Mouse (Mus musculus) kidney, adult 18-20 months (tissue): ENCODE measurements around the gene Gm34653.
"Not testable (repeated sequence)": the region's sequence is repeated elsewhere in the genome, so short reads cannot be mapped to it uniquely, and the experiment has no call there.

Source experiments
- DNase-seq: peaks from one replicate; pipeline ENCODE4 v3.0.0; 2021

Gene Gm34653

GRCm38 (mm10) chr2:34825827-34826459 lies 6.9 kb upstream of the Gm34653 start, which contains the start of gene Fbxw2:
Gene Fbxw2, minus strand, starts transcription at chr2:34826311.
- peak; percentile 92 for DNase-seq

GRCm38 (mm10) chr2:34826460-34827231 lies 6.2 kb upstream of the Gm34653 start:
- DNase-seq: no peak

DNA sequence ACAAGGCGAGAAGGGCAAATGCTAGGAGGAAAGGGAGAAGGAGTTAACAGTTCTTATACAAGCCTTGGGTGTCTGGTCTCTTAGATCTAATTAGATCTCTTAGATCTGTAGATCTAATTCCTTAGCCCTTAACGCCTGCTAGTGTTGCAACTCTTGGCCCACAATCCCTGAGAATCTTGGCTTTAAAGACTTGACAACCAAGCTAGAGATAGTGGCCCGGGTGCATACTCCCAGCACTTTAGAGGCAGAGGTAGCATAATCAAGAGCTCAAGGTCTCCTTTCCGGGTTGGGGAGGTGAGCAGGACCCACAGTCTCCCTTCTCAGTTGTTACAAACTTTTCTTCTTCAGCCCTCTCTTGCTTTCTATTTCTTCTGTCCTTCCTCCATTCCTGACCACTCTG lies 5.2 kb upstream of the Gm34653 start:
- DNase-seq: no peak

DNA sequence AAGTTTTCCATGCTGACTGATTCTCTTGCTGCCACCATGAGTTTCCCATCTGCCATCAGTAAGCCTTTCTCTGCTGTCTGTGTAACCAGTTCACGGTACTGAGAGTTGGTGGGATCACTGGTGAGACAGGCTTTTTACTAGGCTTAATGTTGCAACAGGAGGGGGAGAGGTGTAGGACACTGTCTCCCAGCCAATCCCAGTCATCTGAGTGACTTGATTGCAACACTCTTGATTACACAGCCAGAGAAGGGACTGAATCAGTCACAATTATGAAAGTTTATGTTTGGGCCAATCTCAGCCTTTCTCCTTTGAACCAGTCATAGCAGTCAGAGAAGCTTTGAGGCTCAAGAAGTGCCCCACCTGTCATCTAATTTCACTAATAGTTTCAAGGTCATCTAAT lies 4.8 kb upstream of the Gm34653 start:
- DNase-seq: no peak

DNA sequence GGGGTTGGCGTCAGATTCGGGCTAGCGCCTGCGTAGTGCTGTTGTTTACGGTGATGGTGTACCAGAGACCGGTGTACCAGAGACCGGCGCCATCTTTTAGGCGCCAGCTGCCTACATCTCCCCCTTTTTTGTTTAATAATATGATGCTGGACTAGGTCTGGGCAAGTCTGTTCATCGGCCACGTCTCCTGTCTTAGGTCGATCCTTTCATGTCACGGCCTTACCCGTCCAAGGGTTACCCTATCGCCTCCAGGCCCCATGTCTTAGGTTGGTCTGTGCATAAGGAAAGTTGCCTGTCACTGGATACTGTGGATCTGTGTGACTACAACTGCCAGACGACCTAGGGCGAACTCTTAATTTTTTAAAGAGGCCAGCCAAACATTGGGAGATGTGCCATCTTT lies 2.7 kb upstream of the Gm34653 start:
- not testable (repeated sequence) for DNase-seq

DNA sequence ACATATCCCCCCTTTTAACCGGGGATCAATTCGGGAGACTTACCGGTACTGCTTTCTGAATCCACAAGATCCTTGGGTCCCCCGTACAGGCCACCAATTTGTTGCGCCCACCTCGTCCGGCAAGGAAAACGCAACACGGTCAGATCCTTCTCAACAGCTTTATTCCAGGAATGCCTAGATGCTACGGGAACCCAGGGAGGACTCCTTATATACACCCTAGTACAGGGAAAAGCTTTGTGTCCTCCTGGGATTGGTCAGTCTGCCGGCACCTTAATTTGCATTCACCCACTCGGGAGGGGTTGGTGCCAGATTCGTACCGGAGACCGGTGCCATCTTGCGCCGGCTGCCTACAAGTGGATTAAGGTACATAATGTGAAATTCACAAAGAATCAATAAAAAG lies 817 bp downstream of the Gm34653 start:
- no peak for DNase-seq

GRCm38 (mm10) chr2:34835669-34836068 lies 2.9 kb downstream of the Gm34653 start:
- no peak for DNase-seq

- DNase-seq: not testable (repeated sequence)
Measured at GRCm38 (mm10) chr2:34840143-34840542, 7.3 kb downstream of the Gm34653 start.

- no peak for DNase-seq
Measured at GRCm38 (mm10) chr2:34841706-34842105, 8.9 kb downstream of the Gm34653 start.

DNA sequence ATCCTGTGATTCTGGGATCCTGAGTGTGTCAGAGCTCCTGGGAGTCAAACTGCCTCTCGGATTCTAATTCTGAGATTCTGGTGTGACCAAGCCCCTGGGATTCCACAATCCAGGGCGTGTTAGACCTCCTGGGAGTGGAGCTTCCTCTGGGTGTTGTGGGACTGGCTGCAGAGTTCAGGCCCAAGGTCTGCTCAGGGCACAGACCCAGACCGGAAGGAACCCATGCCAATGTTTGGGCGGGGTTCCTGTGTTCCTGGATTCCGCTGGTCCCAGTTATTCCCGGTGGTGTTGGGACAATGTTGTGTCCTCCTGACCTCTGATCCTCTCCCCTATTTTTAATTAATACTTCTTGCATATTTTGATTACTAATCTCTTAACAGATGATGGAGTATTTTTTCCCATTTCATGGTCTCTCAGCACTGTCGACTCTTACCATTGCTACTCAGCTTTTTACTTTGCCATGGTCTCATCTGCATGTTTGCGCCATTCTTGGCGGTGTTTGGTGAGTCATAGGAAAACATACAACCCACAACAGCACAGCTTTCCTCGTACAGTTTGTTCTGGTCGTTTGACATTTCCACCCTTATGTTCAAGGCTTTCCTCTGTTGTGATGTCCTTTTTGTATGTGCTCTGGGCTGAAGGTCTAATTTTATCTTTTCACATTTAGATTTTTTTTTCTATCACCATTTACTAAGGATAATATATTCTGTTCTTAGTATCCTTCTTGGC lies 10.6 kb downstream of the Gm34653 start:
- peak; percentile 74 for DNase-seq

DNA sequence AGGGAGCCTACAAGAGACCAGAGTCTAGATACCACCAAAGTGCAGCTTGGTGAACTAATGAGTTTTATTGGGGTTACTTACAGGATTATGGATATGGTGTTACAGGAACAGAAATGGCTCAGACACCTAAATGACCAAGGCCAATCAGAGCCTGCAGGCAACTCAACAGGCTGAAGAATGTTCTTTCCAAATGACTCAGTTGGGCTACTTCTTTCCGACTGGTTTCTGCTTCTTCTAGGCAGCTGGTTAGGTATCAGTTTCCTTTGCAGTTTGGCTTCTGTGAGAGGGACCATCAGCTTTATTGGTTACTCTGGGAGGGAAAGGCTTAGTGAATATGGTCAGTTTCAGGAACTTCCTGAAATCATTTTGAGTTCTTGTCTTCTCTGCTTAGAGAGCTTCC lies 14.9 kb downstream of the Gm34653 start:
- no peak for DNase-seq

GRCm38 (mm10) chr2:34855265-34855664 lies 22.5 kb downstream of the Gm34653 start:
- DNase-seq: no peak

DNA sequence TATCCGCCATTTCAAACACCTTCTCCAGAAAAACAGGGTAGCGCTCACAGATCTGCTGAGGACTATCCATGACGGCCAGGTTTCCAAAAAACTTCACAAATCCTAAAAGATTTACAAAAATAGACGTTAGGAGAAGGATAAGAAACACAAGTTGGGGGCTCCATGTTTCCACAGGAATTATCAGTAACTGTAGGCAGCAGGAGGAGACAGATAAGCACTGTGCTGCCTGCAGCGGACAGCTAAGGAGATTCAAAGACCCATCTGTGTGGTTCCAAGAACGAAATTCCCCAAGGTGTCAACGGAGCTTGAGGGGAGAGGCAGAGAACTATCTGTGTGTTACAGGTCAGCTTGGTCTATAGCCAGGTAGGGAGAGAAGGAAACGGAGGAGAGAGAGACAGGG lies 24.9 kb downstream of the Gm34653 start:
- DNase-seq: no peak

DNA sequence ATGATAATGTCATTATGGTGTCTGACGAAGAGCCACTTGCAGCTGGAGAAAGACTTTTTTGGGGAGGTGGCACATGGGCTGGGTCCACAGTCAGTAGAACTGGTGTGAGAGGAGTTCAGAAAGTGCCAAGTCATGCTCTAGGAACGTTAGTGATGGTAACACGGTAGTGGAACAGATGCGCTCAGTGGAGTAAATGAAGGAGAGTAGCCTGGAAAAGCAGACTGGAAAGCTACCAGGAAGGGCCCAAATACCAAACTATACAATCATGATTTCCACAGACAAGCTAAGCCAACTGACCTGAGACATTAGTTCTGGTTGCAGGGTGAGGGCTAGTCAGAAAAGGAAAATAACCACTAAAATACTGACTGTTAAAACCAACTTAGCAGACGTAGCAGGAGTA lies 36.9 kb downstream of the Gm34653 start:
- DNase-seq: no peak

DNA sequence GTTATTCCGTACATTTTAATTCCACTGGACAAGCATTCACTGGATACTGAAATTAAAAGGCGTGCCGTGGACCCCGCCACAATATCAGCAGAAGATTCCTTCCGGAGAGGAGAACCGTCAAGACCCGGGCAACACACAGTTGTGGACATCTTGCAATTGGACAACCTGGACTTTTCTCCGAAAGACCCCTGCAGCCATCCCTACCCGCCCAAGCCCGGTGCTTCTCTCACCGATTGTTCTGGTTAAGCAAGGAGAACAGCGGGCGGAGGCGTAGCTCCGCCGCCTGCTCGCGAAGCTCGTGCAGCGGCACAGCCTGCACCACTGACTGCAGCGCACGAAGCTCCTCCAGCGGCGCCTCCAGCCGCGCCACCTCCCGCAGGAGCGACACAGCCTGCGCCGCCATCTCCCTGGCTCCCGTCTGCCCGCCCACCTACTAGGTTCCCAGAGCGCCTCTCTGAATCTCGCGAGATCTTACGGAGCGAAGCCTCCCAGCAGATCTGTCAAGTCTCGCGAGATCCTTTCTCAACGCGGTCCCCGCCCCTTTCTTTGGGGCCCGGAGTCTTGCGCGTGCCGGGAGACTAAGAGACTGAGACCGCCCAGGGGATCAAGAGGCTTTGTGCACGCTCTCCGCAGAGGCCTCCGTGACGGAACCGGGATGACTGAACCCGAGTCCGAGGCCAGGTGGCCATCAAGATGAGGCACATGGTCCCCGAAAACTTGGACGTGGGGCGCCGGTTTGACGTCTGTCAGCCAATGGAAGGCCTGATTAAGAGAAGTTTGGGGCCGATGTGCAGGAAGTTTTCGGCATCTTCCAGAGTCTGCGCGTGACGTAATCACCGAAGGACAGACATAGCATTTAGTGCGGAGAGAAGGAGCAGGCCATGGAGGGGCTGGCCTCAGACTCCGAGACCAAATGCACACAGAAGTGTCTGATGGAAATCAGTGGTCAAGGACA lies 38.0 kb downstream of the Gm34653 start:
- peak; percentile 96 for DNase-seq

- DNase-seq: peak; percentile 80
Measured at GRCm38 (mm10) chr2:34874271-34874670, 41.5 kb downstream of the Gm34653 start, which contains the start of gene Cutal. Gene Cutal, plus strand, starts transcription at chr2:34874396.

- peak; percentile 45 for DNase-seq
Measured at GRCm38 (mm10) chr2:34874816-34875345, 42.1 kb downstream of the Gm34653 start, which contains the start of gene Psmd5. Gene Psmd5, minus strand, starts transcription at chr2:34874968.

DNA sequence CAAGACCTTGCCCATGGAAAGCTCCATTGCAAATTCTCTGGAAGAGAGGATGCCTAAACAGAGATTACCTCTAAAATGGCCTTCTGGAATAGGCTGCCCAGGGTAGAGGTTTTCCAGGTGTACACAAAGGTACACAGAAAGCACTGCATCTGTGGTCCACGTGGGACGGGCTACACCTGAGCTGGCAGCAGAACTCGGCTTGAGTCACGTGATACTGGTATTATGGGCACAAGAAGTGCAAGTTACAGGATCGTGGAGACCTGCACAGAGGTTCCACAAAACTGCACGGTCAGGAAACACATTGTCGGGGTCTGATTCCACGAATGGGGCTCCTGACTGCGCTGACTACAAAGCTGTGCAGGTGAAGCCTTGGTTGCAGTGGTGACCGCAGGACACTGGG lies 47.2 kb downstream of the Gm34653 start:
- no peak for DNase-seq

GRCm38 (mm10) chr2:34882757-34883156 lies 50.0 kb downstream of the Gm34653 start:
- no peak for DNase-seq

GRCm38 (mm10) chr2:34883190-34883589 lies 50.4 kb downstream of the Gm34653 start:
- no peak for DNase-seq

GRCm38 (mm10) chr2:34884186-34884585 lies 51.4 kb downstream of the Gm34653 start:
- DNase-seq: no peak
